Mouse (Mus musculus) embryonic facial prominence, embryonic 10.5 days (tissue): ENCODE measurements around the gene Pcnp. TPM values are rescaled to one million over a fixed set of nuclear protein-coding genes. Genes with fewer than 3 reads are reported as not detected.
"Not testable (repeated sequence)": the region's sequence is repeated elsewhere in the genome, so short reads cannot be mapped to it uniquely, and the experiment has no call there.

Experiments used
- DNase-seq: peaks from one replicate; pipeline ENCODE4 v3.0.0-alpha.2; 2017; ENCODE audit warnings: low spot score
- H3K27ac ChIP-seq: fragments of 300-500 bp; sonication (generic); replicated peaks from 2 replicates; pipeline ENCODE4 v1.5.1; 2016; ENCODE audit warnings: mild to moderate bottlenecking
- H3K27me3 ChIP-seq: fragments of 300-500 bp; sonication (generic); replicated peaks from 2 replicates; pipeline ENCODE4 v1.6.1; 2016; ENCODE audit warnings: low read depth, mild to moderate bottlenecking; ENCODE audit not compliant: poor library complexity, severe bottlenecking
- H3K36me3 ChIP-seq: fragments of 300-500 bp; sonication (generic); replicated peaks from 2 replicates; pipeline ENCODE4 v1.6.1; 2016; ENCODE audit warnings: mild to moderate bottlenecking, moderate library complexity
- H3K4me1 ChIP-seq: fragments of 300-500 bp; sonication (generic); 2 replicates; pipeline ENCODE4 v1.6.1; 2016
- H3K4me3 ChIP-seq: fragments of 300-500 bp; sonication (generic); 2 replicates; pipeline ENCODE4 v1.5.1; 2016; ENCODE audit warnings: mild to moderate bottlenecking, moderate library complexity
- H3K9me3 ChIP-seq: fragments of 300-500 bp; sonication (generic); 2 replicates; pipeline ENCODE4 v1.6.1; 2016; ENCODE audit warnings: mild to moderate bottlenecking
- WGBS: fragments of 180-500 bp; shearing (Covaris S2); methylation state at CpG from one replicate; pipeline ENCODE4 v1.1.7; 2016; 5-methylcytosine and 5-hydroxymethylcytosine counted together
- polyA plus RNA-seq: library from polyadenylated mRNA; unstranded; fragments of >200 nt; fragmentation: Nextera tagmentation; extraction: Ambion mirVana; gene quantifications from 2 replicates; pipeline ENCODE4 v1.2.1, GENCODE M21; 2016

The Pcnp gene
- polyA plus RNA-seq, 1 experiment from 2014 or later = 319 TPM

- Histone ChIP-seq H3K4me1 (no peaks in the 10 kb centered on the region), H3K36me3 (no peaks in the 10 kb centered on the region), H3K9me3 (no peaks in the 10 kb centered on the region), H3K27me3 (no peaks in the 10 kb centered on the region), H3K4me3 (no peak overlapping the region), H3K27ac (no peak overlapping the region)
- 66% methylated on average over 11 of the region's 11 CpGs for WGBS
- DNase-seq = peak; percentile 13
Observed at GRCm38 (mm10) chr16:56062981-56063380, 33.4 kb upstream of the Pcnp start.

- Histone ChIP-seq H3K9me3 (no peaks in the 10 kb centered on the region), H3K4me1 (no peaks in the 10 kb centered on the region), H3K27ac (no peak overlapping the region), H3K27me3 (no peaks in the 10 kb centered on the region), H3K36me3 (no peaks in the 10 kb centered on the region), H3K4me3 (no peak overlapping the region)
- DNase-seq = no peak
- 80% methylated on average over 7 of the region's 7 CpGs for WGBS
Observed at GRCm38 (mm10) chr16:56061995-56062594, 32.6 kb upstream of the Pcnp start.

DNA sequence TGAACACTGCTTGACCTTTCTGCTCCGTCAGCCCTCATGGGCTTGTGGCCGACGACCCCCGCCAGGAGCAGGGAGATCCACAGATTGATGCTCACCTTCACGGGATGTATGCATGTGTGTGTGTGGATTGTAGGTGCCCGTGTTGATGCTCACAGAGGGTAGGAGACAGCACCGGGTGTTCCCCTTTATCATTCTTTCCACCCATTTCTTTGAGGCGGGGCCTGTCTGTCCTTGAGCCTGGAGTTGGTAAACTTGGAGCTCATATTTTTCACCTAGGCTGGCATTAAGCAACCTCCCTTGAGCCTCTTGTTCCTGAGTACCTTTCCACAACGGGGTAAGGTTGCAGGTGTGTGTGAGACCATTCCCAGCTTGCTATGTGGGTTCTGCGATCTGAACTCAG is 28.6 kb upstream of the Pcnp start:
- WGBS = 81% methylated on average over 10 of the region's 10 CpGs
- DNase-seq = no peak
- H3K36me3 ChIP-seq = no peaks in the 10 kb centered on the region
- no peaks in the 10 kb centered on the region for H3K27me3 ChIP-seq
- H3K9me3 ChIP-seq = no peaks in the 10 kb centered on the region
- no peaks in the 10 kb centered on the region for H3K4me1 ChIP-seq
- H3K27ac ChIP-seq = no peak overlapping the region
- H3K4me3 ChIP-seq = no peak overlapping the region

- H3K27ac ChIP-seq = no peak overlapping the region
- WGBS = 62% methylated on average over 7 of the region's 7 CpGs
- H3K4me3 ChIP-seq = no peak overlapping the region
- no peaks in the 10 kb centered on the region for H3K27me3 ChIP-seq
- H3K9me3 ChIP-seq = no peaks in the 10 kb centered on the region
- no peaks in the 10 kb centered on the region for H3K4me1 ChIP-seq
- DNase-seq = no peak
- no peaks in the 10 kb centered on the region for H3K36me3 ChIP-seq
Observed at GRCm38 (mm10) chr16:56056944-56057590, 27.5 kb upstream of the Pcnp start.

DNA sequence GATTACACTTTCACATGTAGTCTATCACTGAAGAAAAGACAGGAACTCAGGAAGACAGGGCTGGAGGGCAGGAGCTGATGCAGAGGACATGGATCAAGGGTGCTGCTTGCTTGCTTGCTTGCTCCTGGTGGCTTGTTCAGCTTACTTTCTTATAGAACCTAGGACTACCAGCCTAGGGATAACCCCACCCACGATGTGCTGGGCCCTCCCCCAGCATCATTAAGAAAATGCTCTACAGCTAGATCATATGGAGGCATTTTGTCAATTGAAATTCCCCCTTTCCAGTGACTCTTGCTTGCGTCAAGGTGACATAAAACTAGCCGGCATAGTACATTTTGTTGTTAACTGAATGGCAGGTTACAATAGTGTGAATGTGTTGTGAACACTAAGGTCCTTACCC is 26.4 kb upstream of the Pcnp start:
- no peak overlapping the region for H3K4me3 ChIP-seq

DNA sequence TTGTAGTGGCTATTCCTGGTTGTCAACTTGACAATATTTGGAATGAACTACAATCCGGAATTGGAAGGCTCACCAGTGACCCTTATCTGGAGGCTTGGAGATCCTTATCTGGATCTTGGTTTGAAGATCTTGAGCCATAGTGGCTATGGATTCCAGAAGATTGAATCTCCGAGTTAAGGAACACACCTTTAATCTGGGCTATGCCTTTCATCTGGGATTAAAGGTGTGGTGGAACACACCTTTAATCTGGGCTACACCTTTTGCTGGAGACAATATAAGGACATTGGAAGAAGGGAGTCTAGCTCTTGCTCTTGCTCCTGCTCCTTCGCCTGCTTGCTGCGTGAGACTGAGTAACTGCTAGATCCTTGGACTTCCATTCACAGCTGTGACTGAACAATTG is 18.5 kb upstream of the Pcnp start, which contains the start of gene Senp7:
Gene Senp7 (plus strand): TSS at position 301 of the 400 bp plus-strand sequence.
- DNase-seq, H3K9me3 ChIP-seq, H3K4me1 ChIP-seq, H3K36me3 ChIP-seq, H3K4me3 ChIP-seq, H3K27me3 ChIP-seq, H3K27ac ChIP-seq: not testable (repeated sequence)
- WGBS = no CpG with 5 or more reads among the region's 4 CpGs

More for the DNA sequence above, 26.4 kb upstream of the Pcnp start:
- no peaks in the 10 kb centered on the region for H3K9me3 ChIP-seq
- H3K36me3 ChIP-seq = no peaks in the 10 kb centered on the region
- 79% methylated on average over 3 of the region's 3 CpGs for WGBS
- no peaks in the 10 kb centered on the region for H3K4me1 ChIP-seq
- DNase-seq = no peak
- H3K27ac ChIP-seq = no peak overlapping the region
- H3K27me3 ChIP-seq = no peaks in the 10 kb centered on the region

- DNase-seq = no peak
- Histone ChIP-seq H3K27me3 (no peaks in the 10 kb centered on the region), H3K27ac (peak overlapping the region; percentile 94), H3K4me3 (peak overlapping the region; percentile 88), H3K36me3 (peaks cover 26% of the 10 kb centered on the region), H3K4me1 (peaks cover 14% of the 10 kb centered on the region), H3K9me3 (no peaks in the 10 kb centered on the region)
- WGBS = 32% methylated on average over 8 of the region's 8 CpGs
Observed at GRCm38 (mm10) chr16:56038090-56038489, 8.6 kb upstream of the Pcnp start.

DNA sequence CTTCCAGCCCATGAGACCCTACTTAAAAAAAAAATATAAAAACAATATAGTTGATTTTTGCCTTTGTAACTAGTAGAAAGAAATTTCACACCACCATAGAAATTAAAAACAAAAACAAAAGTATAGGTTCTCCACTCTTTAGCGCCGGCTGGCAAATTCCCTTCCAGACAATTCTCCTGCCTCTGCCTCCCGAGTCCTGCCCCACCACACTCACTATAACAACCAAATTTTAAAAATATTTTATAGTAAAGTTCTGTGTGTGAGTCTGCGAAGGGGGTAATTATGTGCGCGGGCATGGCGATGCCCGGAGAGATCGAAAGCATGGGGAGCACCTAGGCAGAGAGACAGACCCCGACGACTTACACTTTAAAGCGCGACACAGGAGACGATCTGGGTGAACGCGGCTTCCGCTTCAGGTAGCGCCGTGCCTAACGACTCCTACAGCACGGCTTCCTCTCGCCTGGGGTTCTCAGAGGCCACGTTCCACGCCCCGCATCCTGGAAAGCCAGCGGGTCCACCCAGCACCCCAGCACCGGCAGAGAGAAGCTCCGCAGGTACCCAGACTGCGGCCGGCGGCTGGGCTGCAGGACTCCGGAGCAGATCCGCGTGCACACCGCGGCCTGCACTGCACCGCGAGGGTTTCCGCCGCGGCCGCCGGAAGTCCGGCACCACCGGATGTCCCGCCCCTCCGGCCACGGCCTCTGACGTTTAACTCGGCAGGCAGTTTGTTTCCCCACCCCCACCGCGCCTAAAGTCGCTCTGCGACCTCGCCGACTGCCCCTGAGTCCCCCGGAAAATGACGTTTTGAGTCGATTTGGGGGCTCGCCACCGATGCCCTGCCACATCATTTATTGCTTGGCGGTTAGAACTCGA is 7.8 kb upstream of the Pcnp start, which contains the start of gene Trmt10c:
Gene Trmt10c (minus strand): TSS at position 682 of the 873 bp plus-strand sequence.
- under 1% methylated on average over 63 of the region's 63 CpGs for WGBS
- H3K4me3 ChIP-seq = peak within 1 kb of the TSS; percentile 88
- H3K36me3 ChIP-seq = peaks cover 33% of the 10 kb centered on the region
- no peaks in the 10 kb centered on the region for H3K27me3 ChIP-seq
- peaks cover 14% of the 10 kb centered on the region for H3K4me1 ChIP-seq
- DNase-seq = peak; percentile 95
- H3K27ac ChIP-seq = peak within 1 kb of the TSS; percentile 94
- H3K9me3 ChIP-seq = no peaks in the 10 kb centered on the region

DNA sequence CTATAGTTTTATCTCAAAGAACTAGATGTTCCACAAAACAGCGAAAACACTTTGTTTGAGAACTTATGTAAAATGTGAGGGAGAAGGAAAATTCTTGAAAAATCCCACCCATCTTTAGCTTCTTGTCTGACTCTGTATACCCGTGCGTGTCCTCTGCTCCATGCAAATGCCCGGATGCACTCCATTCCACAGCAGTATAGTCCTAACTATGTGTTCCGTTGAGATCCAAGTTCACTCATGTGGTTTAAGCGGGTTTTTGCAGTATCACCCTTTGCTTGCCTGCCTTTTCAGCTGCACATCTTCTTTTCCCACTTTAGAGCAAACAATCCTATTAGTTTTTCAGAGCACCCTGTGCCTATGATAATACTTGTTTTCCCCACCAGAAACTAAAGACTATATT is 7.0 kb upstream of the Pcnp start:
- Histone ChIP-seq H3K9me3 (no peaks in the 10 kb centered on the region), H3K4me1 (peaks cover 14% of the 10 kb centered on the region), H3K27me3 (no peaks in the 10 kb centered on the region), H3K27ac (no peak overlapping the region), H3K36me3 (peaks cover 42% of the 10 kb centered on the region), H3K4me3 (peak overlapping the region; percentile 88)
- peak; percentile 7 for DNase-seq
- 70% methylated on average over 6 of the region's 6 CpGs for WGBS

- Histone ChIP-seq H3K4me3 (no peak overlapping the region), H3K27me3 (no peaks in the 10 kb centered on the region), H3K4me1 (peaks cover 24% of the 10 kb centered on the region), H3K9me3 (no peaks in the 10 kb centered on the region), H3K36me3 (peaks cover 44% of the 10 kb centered on the region), H3K27ac (no peak overlapping the region)
- DNase-seq = no peak
- WGBS = 93% methylated on average over 6 of the region's 6 CpGs
Observed at GRCm38 (mm10) chr16:56034566-56034965, 5.0 kb upstream of the Pcnp start.

- DNase-seq = no peak
- WGBS = under 1% methylated on average over 62 of the region's 62 CpGs
- Histone ChIP-seq H3K27ac (peak overlapping the region; percentile 98), H3K4me1 (peaks cover 19% of the 10 kb centered on the region), H3K36me3 (peaks cover 57% of the 10 kb centered on the region), H3K27me3 (no peaks in the 10 kb centered on the region), H3K4me3 (peak overlapping the region; percentile 94), H3K9me3 (no peaks in the 10 kb centered on the region)
Observed at GRCm38 (mm10) chr16:56028722-56029551, 602 bp downstream of the Pcnp start.
